Mouse (Mus musculus) stomach, postnatal 0 days (tissue): Measurements from ENCODE around the gene Neb.

ENCODE experiments used
- CTCF ChIP-seq: IDR thresholded peaks from 2 replicates; pipeline ENCODE4 v1.5.1; 2016; ENCODE audit warnings: antibody characterized with exemption, low read depth, mild to moderate bottlenecking, moderate library complexity
- EP300 ChIP-seq: optimal IDR thresholded peaks from 2 replicates; pipeline ENCODE3; 2016; ENCODE audit warnings: antibody characterized with exemption

GRCm38 (mm10) chr2:52394529-52394928, 16.3 kb upstream of the Neb start:
- TF ChIP-seq CTCF, result no peak
- no peak for TF ChIP-seq EP300
